Mouse (Mus musculus): ENCODE data around the gene Ufl1. TPM values are rescaled to one million over a fixed set of nuclear protein-coding genes. Genes with fewer than 3 reads are reported as not detected.
"Not testable (repeated sequence)": the region's sequence is repeated elsewhere in the genome, so short reads cannot be mapped to it uniquely, and the experiment has no call there.

Ufl1 gene
- 32.1 and 33.9 TPM in 2 replicates for polyA plus RNA-seq (2016; fragmentation: Nextera tagmentation; extraction: Ambion mirVana)

DNA sequence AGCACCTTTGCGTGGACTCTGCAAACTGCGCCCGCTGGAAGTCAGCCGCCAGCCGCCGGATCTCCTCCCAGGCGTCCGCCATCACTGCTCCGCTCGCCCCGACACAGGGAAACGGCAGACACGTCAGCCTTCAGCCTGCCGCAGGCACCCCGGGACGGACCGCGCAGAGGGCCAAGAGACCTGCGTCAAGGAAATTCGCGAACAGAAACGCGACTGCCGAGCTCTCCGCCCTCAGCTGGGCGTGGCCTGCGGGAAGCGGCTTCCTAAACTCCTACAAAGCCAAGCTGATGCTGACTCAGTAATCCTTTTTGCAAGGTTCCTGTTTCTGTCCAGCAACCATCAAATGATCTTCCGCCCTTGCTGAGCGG, at the start of gene Ufl1:
Ufl1 (minus strand) TSS at position 151 of the 368 bp plus-strand sequence.
- Histone ChIP-seq H3K9ac (peak within 1 kb of the TSS; percentile 83), H3K27me3 (no peaks in the 10 kb centered on the region), H3K36me3 (peaks cover 15% of the 10 kb centered on the region), H3K4me2 (replicated peaks) (peak within 1 kb of the TSS; percentile 60), H3K9me3 (replicated peaks) (no peaks in the 10 kb centered on the region), H3K4me1 (peaks cover 5% of the 10 kb centered on the region), H3K27ac (peak within 1 kb of the TSS; percentile 96), H3K4me3 (peak within 1 kb of the TSS; percentile 68)
- under 1% methylated on average over 30 of the region's 30 CpGs for WGBS
- peak; percentile 99 for ATAC-seq (ENCODE audit: low FRiP score)

DNA sequence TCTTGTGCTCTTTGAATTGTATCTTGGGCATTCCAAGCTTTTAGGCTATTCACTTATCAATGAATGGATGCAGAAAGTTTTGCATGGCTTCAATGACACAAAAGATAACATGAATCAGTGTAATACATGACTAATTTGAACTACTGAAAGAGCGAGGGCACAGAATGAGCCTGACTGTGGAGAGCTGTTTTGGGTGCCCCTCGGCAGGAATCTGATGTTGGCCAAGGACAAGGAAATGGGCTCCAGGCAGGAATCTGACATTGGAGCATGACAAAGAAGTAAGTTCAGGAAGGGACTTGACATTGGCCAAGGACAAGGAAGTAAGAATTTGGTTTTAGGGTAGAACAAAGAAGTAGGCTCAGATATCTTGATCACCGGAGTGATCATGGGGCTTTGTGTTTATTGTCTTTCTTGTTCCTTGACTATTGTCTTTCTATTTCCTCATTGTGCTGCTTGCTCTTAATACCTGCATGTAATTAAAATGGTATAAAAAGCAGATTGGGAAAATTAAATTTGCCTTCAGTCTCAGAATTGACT, 44.1 kb upstream of the Ufl1 start:
- no peaks in the 10 kb centered on the region for H3K4me1 ChIP-seq
- H3K27ac ChIP-seq = no peak overlapping the region
- no peak overlapping the region for H3K4me3 ChIP-seq
- no peak for ATAC-seq (ENCODE audit: low FRiP score)
- H3K9me3 ChIP-seq (replicated peaks) = no peaks in the 10 kb centered on the region
- WGBS = 89% methylated on average over 3 of the region's 3 CpGs
- H3K27me3 ChIP-seq = no peaks in the 10 kb centered on the region
- no peaks in the 10 kb centered on the region for H3K36me3 ChIP-seq
- no peak overlapping the region for H3K9ac ChIP-seq
- no peak overlapping the region for H3K4me2 ChIP-seq (replicated peaks)

DNA sequence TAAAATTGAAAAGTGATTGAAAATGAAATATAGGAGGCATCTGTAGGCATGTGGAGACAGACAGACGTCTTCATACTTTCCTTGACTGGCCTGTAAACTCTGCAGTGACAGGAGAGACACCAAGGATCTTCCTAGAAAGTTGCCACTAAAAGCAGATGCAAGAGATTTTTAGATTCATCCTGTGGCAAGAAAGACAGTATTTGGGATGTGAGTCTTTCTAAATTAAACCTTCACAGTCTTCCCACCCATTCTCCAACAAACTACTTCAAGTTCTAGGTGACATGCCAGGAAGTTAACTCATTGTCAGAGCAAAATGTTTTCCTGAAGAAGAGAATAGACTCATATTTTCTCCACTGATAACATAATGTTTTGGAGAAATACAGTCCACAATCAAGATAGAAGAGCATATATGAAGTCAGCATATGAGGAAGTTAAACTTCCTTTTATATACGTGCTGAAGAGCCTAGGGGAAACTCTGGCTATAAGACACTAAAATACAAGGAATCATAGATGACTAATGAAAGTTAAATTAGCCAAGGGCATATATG, 41.1 kb upstream of the Ufl1 start:
- no peak for ATAC-seq (ENCODE audit: low FRiP score)

DNA sequence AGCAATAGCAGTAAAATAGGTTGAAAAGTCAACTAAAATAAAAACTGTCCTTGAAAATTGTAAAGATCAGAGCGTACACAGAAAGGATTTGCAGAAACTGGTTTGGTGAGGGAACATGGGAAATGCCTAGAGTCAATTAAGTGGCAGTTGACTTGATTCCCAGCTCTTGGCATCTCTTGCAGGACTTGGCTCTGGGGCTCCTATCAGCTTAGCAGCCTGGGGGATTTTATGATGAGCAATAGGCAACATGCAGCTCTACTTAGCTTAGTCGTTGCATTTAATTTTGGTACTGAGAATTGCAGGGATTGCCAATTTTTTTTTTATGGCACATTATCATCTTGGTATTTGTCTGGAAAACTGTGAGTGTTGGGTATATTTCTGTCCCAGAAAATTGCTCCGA, 32.1 kb upstream of the Ufl1 start:
- H3K9ac ChIP-seq = no peak overlapping the region
- WGBS = 87% methylated on average over 3 of the region's 3 CpGs
- H3K4me3 ChIP-seq = no peak overlapping the region
- H3K27me3 ChIP-seq = no peaks in the 10 kb centered on the region
- H3K9me3 ChIP-seq (replicated peaks) = no peaks in the 10 kb centered on the region
- no peak for ATAC-seq (ENCODE audit: low FRiP score)
- no peaks in the 10 kb centered on the region for H3K36me3 ChIP-seq
- no peak overlapping the region for H3K27ac ChIP-seq
- no peaks in the 10 kb centered on the region for H3K4me1 ChIP-seq
- H3K4me2 ChIP-seq (replicated peaks) = no peak overlapping the region

More for the DNA sequence above, 41.1 kb upstream of the Ufl1 start:
- H3K4me1 ChIP-seq = no peaks in the 10 kb centered on the region
- no peak overlapping the region for H3K27ac ChIP-seq
- no peak overlapping the region for H3K4me2 ChIP-seq (replicated peaks)
- H3K36me3 ChIP-seq = no peaks in the 10 kb centered on the region
- no peaks in the 10 kb centered on the region for H3K9me3 ChIP-seq (replicated peaks)
- no peaks in the 10 kb centered on the region for H3K27me3 ChIP-seq
- no peak overlapping the region for H3K9ac ChIP-seq
- H3K4me3 ChIP-seq = no peak overlapping the region
- 80% methylated on average over 2 of the region's 2 CpGs for WGBS

DNA sequence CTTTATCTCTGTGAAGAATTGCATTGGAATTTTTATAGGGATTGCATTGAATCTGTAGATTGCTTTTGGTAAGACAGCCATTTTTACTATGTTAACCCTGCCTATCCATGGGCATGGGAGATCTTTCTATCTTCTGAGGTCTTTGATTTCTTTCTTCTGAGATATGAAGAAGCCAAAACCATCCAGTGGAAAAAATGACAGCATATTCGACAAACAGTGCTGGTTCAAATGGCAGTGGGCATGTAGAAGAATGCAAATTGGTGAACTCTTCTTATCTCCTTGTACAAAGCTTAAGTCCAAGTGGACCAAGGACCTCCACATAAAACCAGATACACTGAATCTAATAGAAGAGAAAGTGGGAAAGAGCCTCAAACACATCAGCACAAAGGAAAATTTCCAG, 3.4 kb upstream of the Ufl1 start:
- H3K4me1 ChIP-seq; H3K27me3 ChIP-seq; H3K4me2 ChIP-seq (replicated peaks); H3K9me3 ChIP-seq (replicated peaks); H3K27ac ChIP-seq; ATAC-seq (ENCODE audit: low FRiP score); H3K36me3 ChIP-seq; H3K4me3 ChIP-seq; H3K9ac ChIP-seq: not testable (repeated sequence)
- WGBS = 80% methylated on average over 1 of the region's 1 CpGs

DNA sequence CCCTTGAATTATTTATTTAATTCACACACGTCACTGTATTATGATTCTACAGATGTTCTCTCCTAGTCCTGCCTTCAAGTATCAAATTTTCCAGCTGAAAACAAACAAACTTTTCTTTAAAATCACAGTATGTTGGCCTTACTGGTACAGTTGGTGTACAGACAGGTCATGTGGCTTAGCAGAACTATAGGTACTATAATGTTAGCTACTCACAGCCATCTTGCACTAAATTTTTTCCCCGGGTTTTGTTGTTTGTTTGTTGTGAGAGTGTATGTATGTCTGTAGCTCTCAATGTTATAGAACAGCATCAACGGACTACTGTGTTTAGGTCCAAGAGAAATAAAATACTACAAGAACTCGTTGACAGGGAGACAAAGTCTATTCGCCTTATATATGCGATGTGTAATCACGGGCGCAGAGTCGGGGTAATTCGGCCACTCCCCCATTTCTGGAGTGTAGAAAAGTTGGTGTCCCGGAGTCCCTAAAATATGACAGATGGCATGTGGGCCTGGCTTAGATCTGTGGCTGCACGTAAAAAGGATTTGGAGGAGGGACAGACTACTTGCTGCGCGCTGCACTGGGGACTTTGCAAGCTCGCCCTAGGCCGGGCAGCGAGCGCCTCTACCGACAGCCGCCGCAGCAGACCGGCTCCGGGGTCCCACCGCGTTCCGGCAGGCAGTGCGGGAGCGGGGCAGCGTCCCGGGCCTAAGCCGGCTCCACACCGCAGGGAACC, 517 bp downstream of the Ufl1 start:
- H3K9me3 ChIP-seq (replicated peaks) = no peaks in the 10 kb centered on the region
- peaks cover 15% of the 10 kb centered on the region for H3K36me3 ChIP-seq
- peak overlapping the region; percentile 60 for H3K4me2 ChIP-seq (replicated peaks)
- H3K4me1 ChIP-seq = peaks cover 5% of the 10 kb centered on the region
- peak; percentile 94 for ATAC-seq (ENCODE audit: low FRiP score)
- H3K27ac ChIP-seq = peak overlapping the region; percentile 96
- H3K27me3 ChIP-seq = no peaks in the 10 kb centered on the region
- peak overlapping the region; percentile 83 for H3K9ac ChIP-seq
- WGBS = 2% methylated on average over 32 of the region's 32 CpGs
- peak overlapping the region; percentile 68 for H3K4me3 ChIP-seq

DNA sequence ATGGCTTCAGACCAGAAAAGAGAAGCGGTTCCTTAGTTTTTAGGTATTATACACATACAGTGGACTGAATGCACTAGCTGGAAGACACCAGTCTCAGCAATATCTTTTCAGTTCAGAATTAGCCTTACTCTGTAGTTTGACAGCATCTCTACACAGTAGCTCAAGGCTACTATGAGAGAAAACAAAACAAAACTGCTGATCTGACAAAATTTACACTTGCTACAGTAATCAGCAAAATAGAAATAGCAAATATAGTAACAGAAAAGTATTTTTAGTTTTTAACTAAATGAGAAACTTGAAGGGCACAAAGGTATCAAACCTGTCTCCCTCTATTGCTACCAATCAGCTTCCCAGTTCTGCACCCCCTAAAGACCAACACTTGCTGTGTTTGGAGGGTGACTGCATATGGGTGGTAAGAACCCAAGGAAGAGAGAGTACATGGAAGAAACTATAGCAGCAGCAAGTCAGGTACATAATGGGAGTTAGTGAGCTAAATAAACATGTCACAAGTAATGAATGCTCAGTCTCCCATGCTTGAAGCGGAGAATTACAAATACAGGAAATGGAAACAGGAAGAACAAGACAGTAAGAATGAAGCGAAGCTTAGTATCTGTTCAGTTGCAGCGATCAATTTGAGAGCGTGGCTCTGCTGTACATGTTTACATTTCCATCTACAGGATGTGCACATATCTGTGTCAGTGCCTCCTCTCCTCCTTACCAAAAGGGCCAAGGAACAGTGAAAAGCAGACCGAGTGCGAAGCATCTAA, 8.6 kb downstream of the Ufl1 start:
- H3K4me3 ChIP-seq = no peak overlapping the region
- WGBS = 96% methylated on average over 7 of the region's 7 CpGs
- H3K36me3 ChIP-seq = peaks cover 71% of the 10 kb centered on the region

DNA sequence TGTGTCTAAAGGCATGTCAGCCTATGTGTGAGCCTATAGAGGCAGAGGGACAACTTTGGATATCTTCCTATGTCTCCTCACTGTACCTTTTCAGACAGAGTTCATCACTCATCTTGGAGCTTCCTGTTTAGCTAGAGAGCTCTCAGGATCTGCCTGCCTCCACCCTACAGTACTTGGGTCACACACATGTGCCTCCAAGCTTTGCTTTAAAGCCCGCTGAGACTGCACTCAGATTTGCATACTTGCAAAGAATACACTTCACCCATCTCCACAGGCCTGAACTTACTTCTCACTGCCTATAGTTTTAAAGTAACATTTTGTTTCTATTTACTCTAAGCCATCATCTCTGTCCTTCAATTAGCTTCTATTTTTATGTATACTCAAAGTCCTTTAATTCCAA, 9.7 kb downstream of the Ufl1 start:
- Histone ChIP-seq H3K9me3 (replicated peaks) (no peaks in the 10 kb centered on the region), H3K9ac (no peak overlapping the region), H3K4me3 (no peak overlapping the region), H3K27me3 (no peaks in the 10 kb centered on the region), H3K4me1 (no peaks in the 10 kb centered on the region), H3K4me2 (replicated peaks) (no peak overlapping the region), H3K27ac (no peak overlapping the region), H3K36me3 (peaks cover 71% of the 10 kb centered on the region)
- WGBS = 81% methylated on average over 1 of the region's 1 CpGs
- ATAC-seq (ENCODE audit: low FRiP score) = no peak

More for the DNA sequence above, 8.6 kb downstream of the Ufl1 start:
- no peak for ATAC-seq (ENCODE audit: low FRiP score)
- H3K9me3 ChIP-seq (replicated peaks) = no peaks in the 10 kb centered on the region
- no peaks in the 10 kb centered on the region for H3K27me3 ChIP-seq
- H3K4me2 ChIP-seq (replicated peaks) = no peak overlapping the region
- no peaks in the 10 kb centered on the region for H3K4me1 ChIP-seq
- no peak overlapping the region for H3K27ac ChIP-seq
- H3K9ac ChIP-seq = no peak overlapping the region

DNA sequence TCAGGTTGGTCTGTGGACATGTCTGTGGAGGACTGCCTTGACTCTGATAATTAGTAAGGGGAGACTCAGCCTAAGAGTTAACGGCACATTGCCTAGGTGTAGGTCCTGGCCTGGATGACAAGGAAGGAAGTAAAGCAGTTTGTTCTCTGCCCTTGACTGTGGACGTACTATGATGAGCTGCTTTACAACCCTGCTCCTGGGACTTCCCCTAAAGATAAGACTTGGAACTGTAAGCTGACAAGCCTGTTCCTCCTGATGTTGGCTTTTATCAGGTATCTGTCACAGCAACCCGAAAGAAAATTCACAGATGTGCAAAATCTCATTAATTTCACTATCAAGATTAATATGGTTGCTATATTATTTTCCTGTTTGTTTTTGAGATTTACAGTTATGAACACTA, 14.5 kb downstream of the Ufl1 start:
- WGBS = 97% methylated on average over 3 of the region's 3 CpGs
- Histone ChIP-seq H3K9ac (no peak overlapping the region), H3K9me3 (replicated peaks) (no peaks in the 10 kb centered on the region), H3K27me3 (no peaks in the 10 kb centered on the region), H3K4me3 (no peak overlapping the region), H3K4me1 (no peaks in the 10 kb centered on the region), H3K4me2 (replicated peaks) (no peak overlapping the region), H3K27ac (no peak overlapping the region), H3K36me3 (peaks cover 75% of the 10 kb centered on the region)
- no peak for ATAC-seq (ENCODE audit: low FRiP score)

DNA sequence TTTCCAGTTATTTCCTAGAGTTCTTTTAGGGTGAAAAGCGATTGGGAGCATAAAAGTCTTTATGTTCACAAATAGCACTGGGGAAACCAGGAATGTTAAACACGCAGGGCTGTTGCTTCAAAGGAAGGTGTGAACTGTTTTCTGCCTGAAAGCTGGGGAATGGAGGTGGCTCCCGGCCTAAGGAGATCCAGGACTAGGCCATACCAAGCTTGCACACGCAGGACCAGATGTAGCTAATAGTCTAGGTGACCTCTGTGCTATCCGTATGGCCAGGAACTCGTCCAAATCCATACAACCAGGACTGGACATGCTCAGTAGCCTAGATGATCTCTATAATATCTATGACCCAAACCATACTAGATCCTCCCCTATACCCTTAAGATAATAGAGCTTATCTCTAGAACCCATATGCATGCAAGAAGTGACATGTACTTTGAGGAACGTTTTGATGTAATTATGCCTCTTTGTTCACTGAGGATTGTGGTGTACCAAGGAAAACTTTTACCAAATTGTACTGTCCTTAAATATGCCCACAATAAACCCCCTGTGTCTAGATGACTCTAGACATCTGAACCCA, 23.7 kb downstream of the Ufl1 start:
- H3K4me2 ChIP-seq (replicated peaks) = no peak overlapping the region
- H3K27me3 ChIP-seq = no peaks in the 10 kb centered on the region
- no peak overlapping the region for H3K9ac ChIP-seq
- H3K4me1 ChIP-seq = no peaks in the 10 kb centered on the region
- peaks cover 38% of the 10 kb centered on the region for H3K36me3 ChIP-seq
- no peak overlapping the region for H3K27ac ChIP-seq
- H3K9me3 ChIP-seq (replicated peaks) = no peaks in the 10 kb centered on the region
- WGBS = 95% methylated on average over 7 of the region's 7 CpGs
- no peak overlapping the region for H3K4me3 ChIP-seq
- ATAC-seq (ENCODE audit: low FRiP score) = no peak

DNA sequence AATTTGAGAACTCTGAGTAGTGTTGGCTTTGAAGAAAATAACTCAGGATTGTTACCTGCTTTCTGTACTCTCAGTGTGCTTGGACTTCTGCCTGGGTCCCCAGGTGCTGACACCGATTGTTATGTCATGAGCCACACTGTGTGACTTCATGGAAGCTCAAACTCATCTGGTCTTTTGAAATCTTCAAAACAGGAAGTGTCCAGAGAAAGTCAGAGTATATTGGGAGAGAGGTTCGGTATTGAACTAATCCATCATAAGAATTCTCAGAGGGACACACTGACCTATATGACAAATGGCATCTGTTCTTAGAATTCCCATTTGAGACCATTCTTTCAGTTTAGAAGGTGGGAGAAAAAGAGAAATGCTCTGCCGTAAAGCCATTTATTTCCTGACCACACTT, 38.8 kb downstream of the Ufl1 start, which contains the start of gene Fhl5:
Fhl5 (minus strand) TSS at position 101 of the 400 bp plus-strand sequence.
- Histone ChIP-seq H3K36me3 (no peaks in the 10 kb centered on the region), H3K9me3 (replicated peaks) (no peaks in the 10 kb centered on the region), H3K4me2 (replicated peaks) (no peak within 1 kb of the TSS), H3K4me1 (no peaks in the 10 kb centered on the region), H3K27me3 (no peaks in the 10 kb centered on the region), H3K4me3 (no peak within 1 kb of the TSS), H3K9ac (no peak within 1 kb of the TSS), H3K27ac (no peak within 1 kb of the TSS)
- WGBS = 82% methylated on average over 3 of the region's 3 CpGs
- no peak for ATAC-seq (ENCODE audit: low FRiP score)

DNA sequence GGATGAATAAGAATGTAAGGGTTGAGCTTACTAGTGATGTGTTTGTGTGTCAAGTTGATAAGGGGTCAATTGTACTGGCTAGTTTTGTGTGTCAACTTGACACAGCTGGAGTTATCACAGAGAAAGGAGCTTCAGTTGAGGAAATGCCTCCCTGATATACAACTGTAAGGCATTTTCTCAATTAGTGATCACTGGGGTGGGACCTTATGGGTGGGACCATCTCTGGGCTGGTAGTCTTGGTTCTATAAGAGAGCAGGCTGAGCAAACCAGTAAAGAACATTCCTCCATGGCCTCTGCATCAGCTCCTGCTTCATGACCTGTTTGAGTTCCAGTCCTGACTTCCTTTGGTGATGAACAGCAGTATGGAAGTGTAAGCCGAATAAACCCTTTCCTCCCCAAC, 46.0 kb downstream of the Ufl1 start:
- not testable (repeated sequence) for H3K4me2 ChIP-seq (replicated peaks); H3K9me3 ChIP-seq (replicated peaks); H3K27me3 ChIP-seq; H3K36me3 ChIP-seq; H3K27ac ChIP-seq; H3K9ac ChIP-seq; ATAC-seq (ENCODE audit: low FRiP score); H3K4me3 ChIP-seq; H3K4me1 ChIP-seq
- WGBS = 88% methylated on average over 1 of the region's 1 CpGs
